20 mouse cellular contexts compared by ENCODE assay signal in the genomic region with DNA sequence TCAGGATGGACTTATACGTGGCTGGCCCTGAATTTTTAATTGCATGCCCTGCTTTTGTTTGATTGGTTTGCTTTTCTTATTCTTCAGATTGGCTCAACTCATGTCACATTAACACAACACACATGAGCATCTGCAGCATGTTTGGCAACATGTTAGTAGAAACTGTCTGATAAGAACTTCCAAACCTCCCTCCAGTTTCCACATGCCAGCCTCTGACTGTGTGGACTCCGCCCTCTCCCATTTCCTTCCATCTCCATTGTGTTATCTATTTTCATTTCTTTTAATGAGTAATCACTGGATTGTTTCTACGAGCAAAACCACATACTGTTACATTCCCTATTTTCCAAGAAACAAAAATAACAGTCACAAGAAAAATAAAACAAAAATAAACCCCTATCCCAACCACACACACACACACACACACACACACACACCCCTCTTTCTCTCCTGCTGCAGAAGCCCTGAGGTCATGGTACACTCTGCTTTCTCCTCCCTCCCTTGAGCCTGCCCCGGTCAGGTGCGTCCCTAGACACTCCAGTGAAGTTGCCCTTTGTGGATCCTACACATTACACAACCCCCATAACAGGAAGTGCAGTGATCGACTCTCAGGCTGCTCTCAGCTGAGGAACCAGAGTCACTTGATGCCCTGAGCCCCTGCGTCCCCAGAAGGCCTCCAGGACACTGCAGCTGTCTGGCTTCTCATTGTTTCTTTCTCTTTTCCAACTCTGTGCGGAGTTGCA. TPM values are rescaled to one million over a fixed set of nuclear protein-coding genes. Genes with fewer than 3 reads are reported as not detected.
A peak's percentile ranks its signal among the peaks of the same experiment; 100 is the strongest.
DNase-seq lines count a peak whose midpoint lies in the region; ATAC-seq and TF ChIP-seq lines count a peak whose summit lies in the region.
"Had no signal": no experiment of that assay in that cellular context is flagged by ENCODE, and none has a peak within 500 bp of the region (broad histone marks: within the 10 kb centered on the region; RNA-seq: fewer than 3 reads in every experiment).

No protein-coding gene starts in this region.

- no peak for TF ChIP-seq CTCF in lung, adult 2 months (IDR thresholded peaks at IDR 0.05; ENCODE audit: insufficient read depth, low read length)
- no peak for TF ChIP-seq CTCF in cerebellum, adult 2 months (IDR thresholded peaks at IDR 0.05; ENCODE audit: borderline replicate concordance, insufficient read depth, low read depth, low read length)

- no peak overlapping the region for H3K4me2 ChIP-seq in lung, embryonic 16.5 days (ENCODE audit: low read depth, low read length)
- H3K4me2 ChIP-seq: embryonic facial prominence, embryonic 12.5 days; midbrain, embryonic 11.5 days had no signal

- no peak for TF ChIP-seq POLR2A in lung, adult 2 months (IDR thresholded peaks at IDR 0.05; ENCODE audit: borderline replicate concordance, extremely low read depth, low read depth, low read length)
- TF ChIP-seq POLR2A in cerebellum, adult 2 months (IDR thresholded peaks at IDR 0.05; ENCODE audit: borderline replicate concordance, insufficient read depth, low read length), result no peak

- H3K27ac ChIP-seq in lung, embryonic 16.5 days (ENCODE audit: low read length), result no peak overlapping the region
- H3K27ac ChIP-seq in cerebellum, adult 2 months (ENCODE audit: insufficient read depth, low read length), result no peak overlapping the region
- H3K27ac ChIP-seq: embryonic facial prominence, embryonic 12.5 days; forebrain, embryonic 10.5 days; left cerebral cortex, adult 2 months had no signal

- H3K4me1 ChIP-seq in lung, embryonic 16.5 days (replicated peaks; ENCODE audit: control insufficient read depth, insufficient read depth, low read length), result peaks cover 7% of the 10 kb centered on the region
- peaks cover 9% of the 10 kb centered on the region for H3K4me1 ChIP-seq in lung, adult 2 months (ENCODE audit: control insufficient read depth, insufficient read depth, low read length)
- no peaks in the 10 kb centered on the region for H3K4me1 ChIP-seq in cerebellum, adult 2 months (ENCODE audit: control insufficient read depth, insufficient read depth, low read length)

- H3K9ac ChIP-seq in lung, embryonic 16.5 days (ENCODE audit: low read length), result no peak overlapping the region
- H3K9ac ChIP-seq: embryonic facial prominence, embryonic 12.5 days had no signal

- no peaks in the 10 kb centered on the region for H3K9me3 ChIP-seq in lung, embryonic 16.5 days (ENCODE audit: control insufficient read depth, low read length)
- H3K9me3 ChIP-seq: embryonic facial prominence, embryonic 12.5 days; forebrain, embryonic 10.5 days had no signal

- no peaks in the 10 kb centered on the region for H3K36me3 ChIP-seq in lung, embryonic 16.5 days (ENCODE audit: control insufficient read depth, insufficient read depth, low read length)
- H3K36me3 ChIP-seq: embryonic facial prominence, embryonic 12.5 days; forebrain, embryonic 10.5 days had no signal

- intact Hi-C loops in gastrocnemius, postnatal 14 days (cut with DNase I; ENCODE audit: low total_unique reads), result no loop called here

- H3K27me3 ChIP-seq in lung, embryonic 16.5 days (ENCODE audit: control insufficient read depth, insufficient read depth, low read depth, low read length), result no peaks in the 10 kb centered on the region
- no peaks in the 10 kb centered on the region for H3K27me3 ChIP-seq in cerebellum, adult 2 months (ENCODE audit: control insufficient read depth, insufficient read depth, low read length)
- H3K27me3 ChIP-seq: embryonic facial prominence, embryonic 12.5 days had no signal

- WGBS in lung, embryonic 16.5 days, result 52% methylated on average over 8 of the region's 8 CpGs
- WGBS in lung, adult 2 months, result 36% methylated on average over 8 of the region's 8 CpGs
- whole genome bisulfite sequencing in cerebellum, adult 2 months, result 80% methylated on average over 8 of the region's 8 CpGs

- 0 out of 2 replicates have a peak, but pooled peaks have one; percentile 26 for ATAC-seq in lung, embryonic 16.5 days (ENCODE audit: low read depth)
- ATAC-seq: activated CD4-positive, CD25-positive, alpha-beta regulatory T cell, adult 4 months had no signal

- DNase-seq in lung, adult 2 months, result no peak
- DNase-seq in kidney, postnatal 36 days, result peak; percentile 45 to 63
- DNase-seq in lung, postnatal 10 days, result peak; percentile 36
- no peak for DNase-seq in cerebellum, adult 11 months
- DNase-seq in layer of hippocampus, adult 9-10 months (ENCODE audit: low spot score), result no peak
- no peak for DNase-seq in gastrocnemius, postnatal 14 days
- DNase-seq in cerebellum, adult 2 months, result no peak
- DNase-seq: cerebellum, adult 9-11 months had no signal

- H3K4me3 ChIP-seq in lung, embryonic 16.5 days (ENCODE audit: low read length), result no peak overlapping the region
- H3K4me3 ChIP-seq in lung, adult 2 months (replicated peaks; ENCODE audit: extremely low read depth, low read depth, low read length), result no peak overlapping the region
- H3K4me3 ChIP-seq in cerebellum, adult 2 months (replicated peaks; ENCODE audit: insufficient read depth, low read depth, low read length), result no peak overlapping the region
- H3K4me3 ChIP-seq: embryonic facial prominence, embryonic 12.5 days; forebrain, embryonic 10.5 days; left cerebral cortex, adult 2 months had no signal

RNA-seq across cellular contexts. Expression of gene Gkn3, which starts 4.9 kb away (rescaled TPM):
- polyA plus RNA-seq in lung, embryonic 16.5 days (2015; fragmentation: Nextera tagmentation; extraction: Ambion mirVana), result 3.7 and 4.0 TPM in 2 replicates
- polyA plus RNA-seq in lung, adult 2 months (2012; rRNA removed), result 3.2 and 11.7 TPM in 2 replicates
- total RNA-seq in gastrocnemius, postnatal 14 days (2021), result 1 to 10 TPM in 1 of 2 experiments, under 1 TPM in 1; 0.82 to 2.3 TPM
- polyA plus RNA-seq in cerebellum, adult 2 months (2012; rRNA removed), result 19.9 and 25.1 TPM in 2 replicates
- total RNA-seq: MEL had no signal
- polyA plus RNA-seq: activated CD4-positive, CD25-positive, alpha-beta regulatory T cell, adult 4 months; forebrain, embryonic 10.5 days had no signal

RNA-seq across cellular contexts. Expression of gene Gkn2, which starts 20.5 kb away (rescaled TPM):
- 0.73 and 0.84 TPM in 2 replicates for polyA plus RNA-seq in lung, embryonic 16.5 days (2015; fragmentation: Nextera tagmentation; extraction: Ambion mirVana)
- polyA plus RNA-seq in lung, adult 2 months (2012; rRNA removed), result 0.21 TPM in 1 of 2 replicates, not detected in the other
- total RNA-seq in gastrocnemius, postnatal 14 days (2021), result not detected
- not detected in 2 replicates for polyA plus RNA-seq in cerebellum, adult 2 months (2012; rRNA removed)
- total RNA-seq: heart, adult 8-10 months; hematopoietic stem cell, adult 5-6 weeks; left cerebral cortex, adult 2 months; MEL had no signal
- polyA plus RNA-seq: activated CD4-positive, CD25-positive, alpha-beta regulatory T cell, adult 4 months; embryonic facial prominence, embryonic 12.5 days; forebrain, embryonic 10.5 days; midbrain, embryonic 11.5 days had no signal

RNA-seq across cellular contexts. Expression of gene Bmp10, which starts 35.2 kb away (rescaled TPM):
- polyA plus RNA-seq in lung, embryonic 16.5 days (2015; fragmentation: Nextera tagmentation; extraction: Ambion mirVana), result 0.09 and 0.24 TPM in 2 replicates
- polyA plus RNA-seq in lung, adult 2 months (2012; rRNA removed), result not detected in 2 replicates
- total RNA-seq in gastrocnemius, postnatal 14 days (2021), result not detected
- polyA plus RNA-seq in cerebellum, adult 2 months (2012; rRNA removed), result not detected in 2 replicates
- total RNA-seq: hematopoietic stem cell, adult 5-6 weeks; left cerebral cortex, adult 2 months; MEL had no signal
- polyA plus RNA-seq: activated CD4-positive, CD25-positive, alpha-beta regulatory T cell, adult 4 months; embryonic facial prominence, embryonic 12.5 days; forebrain, embryonic 10.5 days; limb, embryonic 14.5 days; midbrain, embryonic 11.5 days; small intestine, adult 2 months; stomach, embryonic 16.5 days had no signal

RNA-seq across cellular contexts. Expression of gene Gkn1, which starts 42.9 kb away (rescaled TPM):
- not detected in 2 replicates for polyA plus RNA-seq in lung, embryonic 16.5 days (2015; fragmentation: Nextera tagmentation; extraction: Ambion mirVana)
- polyA plus RNA-seq in lung, adult 2 months (2012; rRNA removed), result not detected in 2 replicates
- not detected for total RNA-seq in gastrocnemius, postnatal 14 days (2021)
- 0.08 and 0.13 TPM in 2 replicates for polyA plus RNA-seq in cerebellum, adult 2 months (2012; rRNA removed)
- total RNA-seq: heart, adult 8-10 months; hematopoietic stem cell, adult 5-6 weeks; MEL had no signal
- polyA plus RNA-seq: activated CD4-positive, CD25-positive, alpha-beta regulatory T cell, adult 4 months; embryonic facial prominence, embryonic 12.5 days; forebrain, embryonic 10.5 days; midbrain, embryonic 11.5 days had no signal

RNA-seq across cellular contexts. Expression of gene Antxr1, which starts 58.0 kb away (rescaled TPM):
- polyA plus RNA-seq in lung, embryonic 16.5 days (2015; fragmentation: Nextera tagmentation; extraction: Ambion mirVana), result 11.4 and 13.0 TPM in 2 replicates
- 31.3 and 35.3 TPM in 2 replicates for polyA plus RNA-seq in lung, adult 2 months (2012; rRNA removed)
- total RNA-seq in gastrocnemius, postnatal 14 days (2021), result 10 to 100 TPM; 26.6 to 37.9 TPM
- 8.0 and 8.1 TPM in 2 replicates for polyA plus RNA-seq in cerebellum, adult 2 months (2012; rRNA removed)
- total RNA-seq: MEL had no signal

Comparison
In these comparisons a context has a peak if more than half of its experiments do, and no peak if none do; other contexts are left out.
1. DNase-seq: peak in kidney, postnatal 36 days (2 of 2) and lung, postnatal 10 days (single experiment); none in lung, adult 2 months (single experiment), cerebellum, adult 11 months (single experiment), layer of hippocampus, adult 9-10 months (single experiment), gastrocnemius, postnatal 14 days (single experiment) and cerebellum, adult 2 months (0 of 2).